Mouse (Mus musculus): ENCODE results near the gene Gmfb. TPM values are rescaled to one million over a fixed set of nuclear protein-coding genes. Genes with fewer than 3 reads are reported as not detected.

Gmfb gene
- polyA plus RNA-seq, 1 experiment from 2014 or later = 55.3 TPM

GRCm38 (mm10) chr14:46794157-46794556 is 27.9 kb downstream of the Gmfb start:
- no peak for ATAC-seq

GRCm38 (mm10) chr14:46790723-46791122 is 31.3 kb downstream of the Gmfb start:
- WGBS (ENCODE audit: insufficient replicate concordance) = 88% methylated on average over 6 of the region's 6 CpGs
- Histone ChIP-seq H3K4me3 (no peak overlapping the region), H3K9me3 (replicated peaks) (no peaks in the 10 kb centered on the region), H3K36me3 (no peaks in the 10 kb centered on the region), H3K27ac (no peak overlapping the region), H3K4me2 (no peak overlapping the region), H3K9ac (no peak overlapping the region), H3K4me1 (peaks cover 40% of the 10 kb centered on the region), H3K27me3 (replicated peaks) (no peaks in the 10 kb centered on the region)
- ATAC-seq = no peak

More at GRCm38 (mm10) chr14:46794157-46794556, 27.9 kb downstream of the Gmfb start:
- Histone ChIP-seq H3K4me2 (no peak overlapping the region), H3K9ac (no peak overlapping the region), H3K9me3 (replicated peaks) (no peaks in the 10 kb centered on the region), H3K36me3 (peaks cover 2% of the 10 kb centered on the region), H3K27ac (no peak overlapping the region), H3K4me1 (peaks cover 17% of the 10 kb centered on the region), H3K27me3 (replicated peaks) (no peaks in the 10 kb centered on the region), H3K4me3 (no peak overlapping the region)
- WGBS (ENCODE audit: insufficient replicate concordance) = 69% methylated on average over 5 of the region's 5 CpGs

GRCm38 (mm10) chr14:46790303-46790702 is 31.7 kb downstream of the Gmfb start:
- Histone ChIP-seq H3K4me3 (no peak overlapping the region; the same call in 1 of the 2 replicates), H3K27me3 (replicated peaks) (no peaks in the 10 kb centered on the region), H3K4me1 (peaks cover 41% of the 10 kb centered on the region), H3K9ac (no peak overlapping the region), H3K9me3 (replicated peaks) (no peaks in the 10 kb centered on the region), H3K4me2 (peak overlapping the region; percentile 16), H3K27ac (0 out of 2 replicates have a peak overlapping the region, but pooled peaks have one; percentile 40), H3K36me3 (peaks cover under 1% of the 10 kb centered on the region; the same call in 1 of the 2 replicates)
- no peak for ATAC-seq
- WGBS (ENCODE audit: insufficient replicate concordance) = 53% methylated on average over 4 of the region's 4 CpGs

GRCm38 (mm10) chr14:46788505-46788901 is 33.5 kb downstream of the Gmfb start:
- Histone ChIP-seq H3K4me3 (peak overlapping the region; percentile 99), H3K4me2 (peak overlapping the region; percentile 89), H3K27ac (peak overlapping the region; percentile 95), H3K9ac (peak overlapping the region; percentile 49; the same call in 1 of the 2 replicates), H3K36me3 (peaks cover 18% of the 10 kb centered on the region), H3K27me3 (replicated peaks) (no peaks in the 10 kb centered on the region), H3K4me1 (peaks cover 53% of the 10 kb centered on the region), H3K9me3 (replicated peaks) (no peaks in the 10 kb centered on the region)
- WGBS (ENCODE audit: insufficient replicate concordance) = 6% methylated on average over 8 of the region's 8 CpGs
- ATAC-seq = no peak

- Histone ChIP-seq H3K27me3 (replicated peaks) (no peaks in the 10 kb centered on the region), H3K27ac (peak within 1 kb of the TSS; percentile 95), H3K9me3 (replicated peaks) (no peaks in the 10 kb centered on the region), H3K4me1 (peaks cover 53% of the 10 kb centered on the region), H3K4me3 (peak within 1 kb of the TSS; percentile 99), H3K4me2 (peak within 1 kb of the TSS; percentile 89), H3K9ac (peak within 1 kb of the TSS; percentile 99), H3K36me3 (peaks cover 24% of the 10 kb centered on the region)
- ATAC-seq = peak; percentile 95
- WGBS (ENCODE audit: insufficient replicate concordance) = under 1% methylated on average over 84 of the region's 86 CpGs
These were observed 34.1 kb downstream of the Gmfb start, which contains the start of gene Cnih1 for GRCm38 (mm10) chr14:46787787-46788504. Gene Cnih1 (minus strand): TSS chr14:46788411.

GRCm38 (mm10) chr14:46787454-46787786 is 34.6 kb downstream of the Gmfb start:
- Histone ChIP-seq H3K9ac (peak overlapping the region; percentile 99), H3K4me2 (peak overlapping the region; percentile 89), H3K27ac (peak overlapping the region; percentile 95), H3K4me1 (peaks cover 53% of the 10 kb centered on the region), H3K27me3 (replicated peaks) (no peaks in the 10 kb centered on the region), H3K4me3 (peak overlapping the region; percentile 99), H3K9me3 (replicated peaks) (no peaks in the 10 kb centered on the region), H3K36me3 (peaks cover 29% of the 10 kb centered on the region)
- 2% methylated on average over 11 of the region's 11 CpGs for WGBS (ENCODE audit: insufficient replicate concordance)
- no peak for ATAC-seq

- no peak for ATAC-seq
- H3K9me3 ChIP-seq (replicated peaks) = no peaks in the 10 kb centered on the region
- WGBS (ENCODE audit: insufficient replicate concordance) = 83% methylated on average over 5 of the region's 5 CpGs
- H3K27ac ChIP-seq = no peak overlapping the region
- no peaks in the 10 kb centered on the region for H3K27me3 ChIP-seq (replicated peaks)
- H3K4me3 ChIP-seq = no peak overlapping the region
- no peak overlapping the region for H3K4me2 ChIP-seq
- H3K4me1 ChIP-seq = peaks cover 46% of the 10 kb centered on the region
- no peak overlapping the region for H3K9ac ChIP-seq
- H3K36me3 ChIP-seq = peaks cover 50% of the 10 kb centered on the region
These were observed 36.8 kb downstream of the Gmfb start for GRCm38 (mm10) chr14:46785247-46785646.

- Histone ChIP-seq H3K9ac (no peak overlapping the region), H3K4me3 (no peak overlapping the region), H3K9me3 (replicated peaks) (peaks cover 7% of the 10 kb centered on the region), H3K27me3 (replicated peaks) (no peaks in the 10 kb centered on the region), H3K36me3 (peaks cover 69% of the 10 kb centered on the region), H3K4me2 (no peak overlapping the region), H3K4me1 (peaks cover 28% of the 10 kb centered on the region), H3K27ac (no peak overlapping the region)
- WGBS (ENCODE audit: insufficient replicate concordance) = 90% methylated on average over 10 of the region's 10 CpGs
- no peak for ATAC-seq
These were observed 38.6 kb downstream of the Gmfb start for GRCm38 (mm10) chr14:46783327-46783926.

GRCm38 (mm10) chr14:46782187-46782828 is 39.7 kb downstream of the Gmfb start:
- H3K9ac ChIP-seq = no peak overlapping the region
- H3K4me2 ChIP-seq = no peak overlapping the region
- H3K27me3 ChIP-seq (replicated peaks) = no peaks in the 10 kb centered on the region
- H3K4me1 ChIP-seq = peaks cover 25% of the 10 kb centered on the region
- peaks cover 7% of the 10 kb centered on the region for H3K9me3 ChIP-seq (replicated peaks)
- WGBS (ENCODE audit: insufficient replicate concordance) = 85% methylated on average over 8 of the region's 8 CpGs
- peaks cover 80% of the 10 kb centered on the region for H3K36me3 ChIP-seq
- H3K4me3 ChIP-seq = no peak overlapping the region
- ATAC-seq = no peak
- no peak overlapping the region for H3K27ac ChIP-seq

GRCm38 (mm10) chr14:46781086-46781485 is 41.0 kb downstream of the Gmfb start:
- Histone ChIP-seq H3K27ac (no peak overlapping the region), H3K27me3 (replicated peaks) (no peaks in the 10 kb centered on the region), H3K9ac (no peak overlapping the region), H3K4me2 (no peak overlapping the region), H3K9me3 (replicated peaks) (peaks cover 7% of the 10 kb centered on the region), H3K4me1 (peaks cover 14% of the 10 kb centered on the region), H3K4me3 (no peak overlapping the region), H3K36me3 (peaks cover 91% of the 10 kb centered on the region)
- no peak for ATAC-seq
- 92% methylated on average over 7 of the region's 7 CpGs for WGBS (ENCODE audit: insufficient replicate concordance)

GRCm38 (mm10) chr14:46779217-46779616 is 42.8 kb downstream of the Gmfb start:
- Histone ChIP-seq H3K27me3 (replicated peaks) (no peaks in the 10 kb centered on the region), H3K4me1 (peaks cover under 1% of the 10 kb centered on the region; the same call in 1 of the 2 replicates), H3K27ac (no peak overlapping the region), H3K4me2 (no peak overlapping the region), H3K36me3 (peaks cover 99% of the 10 kb centered on the region), H3K9me3 (replicated peaks) (peaks cover 7% of the 10 kb centered on the region), H3K9ac (no peak overlapping the region), H3K4me3 (no peak overlapping the region)
- WGBS (ENCODE audit: insufficient replicate concordance) = 89% methylated on average over 7 of the region's 7 CpGs
- no peak for ATAC-seq

- Histone ChIP-seq H3K9me3 (replicated peaks) (peaks cover 7% of the 10 kb centered on the region), H3K36me3 (peaks cover 99% of the 10 kb centered on the region)
- 92% methylated on average over 9 of the region's 9 CpGs for WGBS (ENCODE audit: insufficient replicate concordance)
These were observed 43.3 kb downstream of the Gmfb start for GRCm38 (mm10) chr14:46778756-46779155.

More at GRCm38 (mm10) chr14:46778756-46779155, 43.3 kb downstream of the Gmfb start:
- ATAC-seq = no peak
- no peak overlapping the region for H3K4me3 ChIP-seq
- no peak overlapping the region for H3K4me2 ChIP-seq
- no peaks in the 10 kb centered on the region for H3K27me3 ChIP-seq (replicated peaks)
- H3K27ac ChIP-seq = no peak overlapping the region
- no peak overlapping the region for H3K9ac ChIP-seq
- no peaks in the 10 kb centered on the region for H3K4me1 ChIP-seq
